Mouse (Mus musculus) embryonic fibroblast, embryonic 13.5 days (primary cell): ENCODE data around the gene Sprr2a3.
"Not testable (repeated sequence)": the region's sequence is repeated elsewhere in the genome, so short reads cannot be mapped to it uniquely, and the experiment has no call there.

ENCODE experiments used
- CTCF ChIP-seq: IDR thresholded peaks from 2 replicates; pipeline ENCODE4 v1.5.1; 2011; ENCODE audit warnings: mild to moderate bottlenecking, control low read depth, low read length, moderate library complexity, borderline replicate concordance; ENCODE audit not compliant: insufficient read depth
- POLR2A ChIP-seq: IDR thresholded peaks from 2 replicates; pipeline ENCODE4 v1.6.1; 2011; ENCODE audit warnings: low read depth, mild to moderate bottlenecking, control low read depth, low read length, moderate library complexity

GRCm38 (mm10) chr3:92263462-92263861 is 21.8 kb upstream of the Sprr2a3 start:
- TF ChIP-seq CTCF, POLR2A: not testable (repeated sequence)
